Comparison of ENCODE assay signal across 19 mouse cellular contexts in the genomic region with DNA sequence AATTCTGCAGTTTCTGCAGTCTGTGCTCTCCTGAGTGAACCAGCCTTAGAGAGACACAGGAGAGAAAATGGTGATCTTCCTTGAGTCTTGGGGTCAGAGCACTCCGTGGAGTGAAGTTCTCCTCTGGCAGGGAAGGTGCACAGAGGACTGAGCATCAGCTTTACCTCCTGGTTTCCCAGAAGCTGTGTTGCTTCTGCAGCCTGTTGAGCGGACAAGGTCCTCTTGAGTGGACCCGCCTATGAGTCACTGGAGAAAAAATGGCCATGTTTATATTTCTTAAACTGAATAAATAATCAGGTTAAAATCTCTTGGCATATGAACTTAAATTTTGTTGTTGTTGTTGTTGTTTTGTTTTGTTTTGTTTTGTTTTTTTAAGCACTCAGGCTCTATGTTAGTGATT.
"Had no signal": no experiment of that assay in that cellular context is flagged by ENCODE, and none has a peak within 500 bp of the region (broad histone marks: within the 10 kb centered on the region; RNA-seq: fewer than 3 reads in every experiment).

No protein-coding gene starts in this region.

- H3K36me3 ChIP-seq: liver, embryonic 12.5 days; midbrain, embryonic 12.5 days; neural tube, embryonic 12.5 days had no signal

- H3K9ac ChIP-seq: liver, embryonic 12.5 days; liver, embryonic 14.5 days; midbrain, embryonic 12.5 days; neural tube, embryonic 12.5 days had no signal

- H3K4me3 ChIP-seq: liver, embryonic 12.5 days; midbrain, embryonic 10.5 days; midbrain, embryonic 12.5 days; myocyte; neural tube, embryonic 12.5 days had no signal

- H3K9me3 ChIP-seq: liver, embryonic 12.5 days; midbrain, embryonic 10.5 days; midbrain, embryonic 12.5 days; neural tube, embryonic 12.5 days had no signal

- H3K27me3 ChIP-seq: liver, embryonic 12.5 days; midbrain, embryonic 12.5 days; neural tube, embryonic 12.5 days had no signal

- DNase-seq: lung, adult 2 months; lung, postnatal 10 days; lung, postnatal 36 days; midbrain, embryonic 14.5 days; retina, postnatal 1 day; right cerebral cortex, adult 18-20 months; right cerebral cortex, postnatal 25 days; right cerebral cortex, postnatal 4 days; spleen, adult 18-20 months; thymus, adult 18-20 months; thymus, postnatal 14 days; thymus, postnatal 36 days had no signal

- H3K4me2 ChIP-seq: liver, embryonic 12.5 days; midbrain, embryonic 12.5 days; neural tube, embryonic 12.5 days had no signal

- H3K27ac ChIP-seq: liver, embryonic 12.5 days; liver, embryonic 14.5 days; midbrain, embryonic 10.5 days; midbrain, embryonic 12.5 days; neural tube, embryonic 12.5 days had no signal

- ATAC-seq: liver, embryonic 12.5 days; midbrain, embryonic 16.5 days had no signal

- H3K4me1 ChIP-seq: liver, embryonic 12.5 days; midbrain, embryonic 10.5 days; midbrain, embryonic 12.5 days; neural tube, embryonic 12.5 days had no signal
